Mouse (Mus musculus) heart, adult 2 months (tissue): ENCODE data around the gene Med27. TPM values are rescaled to one million over a fixed set of nuclear protein-coding genes. Genes with fewer than 3 reads are reported as not detected.
A peak's percentile ranks its signal among the peaks of the same experiment; 100 is the strongest.

Experiments used
- DNase-seq, 2 experiments: peaks; one replicate each; pipeline ENCODE4 v3.0.0; 2021
- H3K27ac ChIP-seq: fragments of 200-600 bp; 2 replicates; pipeline ENCODE4 v1.8.1; 2022
- H3K27me3 ChIP-seq: fragments of 200-500 bp; 2 replicates; pipeline ENCODE4 v1.6.1; 2012; ENCODE audit warnings: mild to moderate bottlenecking, low read length, inconsistent platforms, mixed read lengths; ENCODE audit not compliant: control insufficient read depth, insufficient read depth
- H3K36me3 ChIP-seq: fragments of 200-500 bp; 2 replicates; pipeline ENCODE4 v1.6.1; 2012; ENCODE audit warnings: low read length, inconsistent platforms; ENCODE audit not compliant: control insufficient read depth, insufficient read depth
- H3K4me1 ChIP-seq: fragments of 200-500 bp; 2 replicates; pipeline ENCODE4 v1.6.1; 2011; ENCODE audit warnings: low read length; ENCODE audit not compliant: control insufficient read depth, insufficient read depth
- H3K4me3 ChIP-seq: fragments of 200-600 bp; 2 replicates; pipeline ENCODE4 v1.8.1; 2022
- H3K79me2 ChIP-seq: fragments of 200-500 bp; replicated peaks from 2 replicates; pipeline ENCODE4 v1.6.1; 2012; ENCODE audit warnings: mild to moderate bottlenecking, inconsistent platforms, low read length, moderate library complexity, mixed read lengths; ENCODE audit not compliant: control insufficient read depth, insufficient read depth
- H3K9ac ChIP-seq: fragments of 200-500 bp; 2 replicates; pipeline ENCODE4 v1.6.1; 2012; ENCODE audit warnings: low read depth, mild to moderate bottlenecking, control low read depth, inconsistent platforms, low read length, mixed read lengths
- CTCF ChIP-seq: fragments of 200-600 bp; IDR thresholded peaks from 2 replicates; pipeline ENCODE4 v1.8.1; 2022; ENCODE audit warnings: antibody characterized with exemption, mild to moderate bottlenecking, moderate library complexity
- EP300 ChIP-seq: fragments of 200-500 bp; IDR thresholded peaks from 2 replicates; pipeline ENCODE4 v1.6.1; 2011; ENCODE audit warnings: low read depth, low read length, control low read depth; ENCODE audit not compliant: insufficient read depth
- POLR2A ChIP-seq: fragments of 200-500 bp; IDR thresholded peaks from 2 replicates; pipeline ENCODE4 v1.6.1; 2011; ENCODE audit warnings: mild to moderate bottlenecking, low read depth, low read length, control low read depth; ENCODE audit not compliant: insufficient read depth
- WGBS: fragments of 180-500 bp; shearing (Covaris S2); methylation state at CpG from one replicate; pipeline ENCODE4 v1.1.7; 2018; 5-methylcytosine and 5-hydroxymethylcytosine counted together
- intact Hi-C: fragments of 180-260 bp; cut with DNase I; formaldehyde crosslinking; loops from one replicate; pipeline ENCODE4 v1.15.1; 2025
- polyA plus RNA-seq: library from polyadenylated mRNA; depleted of rRNA; stranded (reverse); fragments of >200 nt; gene quantifications from 2 replicates; pipeline ENCODE4 v1.2.3, GENCODE M21; 2012
- total RNA-seq, 2 experiments: library from RNA; stranded (reverse); gene quantifications; 2 replicates each; pipeline ENCODE4 v1.2.3; 2021

Med27 gene
- total and polyA plus RNA-seq, 3 experiments: 15.3 to 24.0 (median 17.2) TPM

- no peak overlapping the region for H3K4me3 ChIP-seq
- H3K9ac ChIP-seq: no peak overlapping the region
- no peaks in the 10 kb centered on the region for H3K27me3 ChIP-seq
- intact Hi-C loops: no loop called here
- DNase-seq: no peak
- H3K4me1 ChIP-seq: no peaks in the 10 kb centered on the region
- no peaks in the 10 kb centered on the region for H3K36me3 ChIP-seq
- 0 out of 2 replicates have a peak, but pooled peaks cover 1% of the 10 kb centered on the region for H3K79me2 ChIP-seq
- no peak for TF ChIP-seq POLR2A
- 0 out of 2 replicates have a peak, but pooled peaks have one; percentile 15 for TF ChIP-seq CTCF
- H3K27ac ChIP-seq: no peak overlapping the region
Observed at GRCm38 (mm10) chr2:29383133-29383532, 36.5 kb downstream of the Med27 start.

GRCm38 (mm10) chr2:29385405-29385804, 38.8 kb downstream of the Med27 start:
- no peaks in the 10 kb centered on the region for H3K27me3 ChIP-seq
- peaks cover 2% of the 10 kb centered on the region; the same call in 1 of the 2 replicates for H3K4me1 ChIP-seq
- peaks cover 2% of the 10 kb centered on the region for H3K79me2 ChIP-seq
- H3K9ac ChIP-seq: no peak overlapping the region
- DNase-seq: no peak
- no peak overlapping the region for H3K4me3 ChIP-seq
- 78% methylated on average over 10 of the region's 10 CpGs for WGBS
- H3K27ac ChIP-seq: no peak overlapping the region
- no peaks in the 10 kb centered on the region for H3K36me3 ChIP-seq
- TF ChIP-seq CTCF (no peak), POLR2A (no peak), EP300 (no peak)
- intact Hi-C loops: loop anchor here (5.0 kb wide), 1 partner anchor 42 kb away; no protein-coding TSS in a partner anchor

- peaks cover 3% of the 10 kb centered on the region for H3K4me1 ChIP-seq
- H3K27me3 ChIP-seq: no peaks in the 10 kb centered on the region
- WGBS: 86% methylated on average over 2 of the region's 2 CpGs
- no peak overlapping the region for H3K27ac ChIP-seq
- DNase-seq: no peak
- no peak overlapping the region for H3K9ac ChIP-seq
- intact Hi-C loops: loop anchor here (5.0 kb wide), 1 partner anchor 40 kb away; no protein-coding TSS in a partner anchor
- H3K36me3 ChIP-seq: no peaks in the 10 kb centered on the region
- H3K4me3 ChIP-seq: no peak overlapping the region
- peaks cover 2% of the 10 kb centered on the region for H3K79me2 ChIP-seq
- TF ChIP-seq EP300 (no peak), CTCF (no peak), POLR2A (no peak)
Observed at GRCm38 (mm10) chr2:29387268-29387667, 40.6 kb downstream of the Med27 start.

- H3K79me2 ChIP-seq: peaks cover 2% of the 10 kb centered on the region
- peaks cover 5% of the 10 kb centered on the region for H3K4me1 ChIP-seq
- H3K4me3 ChIP-seq: no peak overlapping the region
- no peak overlapping the region for H3K9ac ChIP-seq
- 83% methylated on average over 7 of the region's 7 CpGs for WGBS
- no peak overlapping the region for H3K27ac ChIP-seq
- intact Hi-C loops: loop anchor here (5.0 kb wide), 1 partner anchor 38 kb away; no protein-coding TSS in a partner anchor
- no peaks in the 10 kb centered on the region for H3K27me3 ChIP-seq
- DNase-seq: no peak
- H3K36me3 ChIP-seq: no peaks in the 10 kb centered on the region
- TF ChIP-seq POLR2A: no peak
- TF ChIP-seq CTCF: no peak
- no peak for TF ChIP-seq EP300
Observed at GRCm38 (mm10) chr2:29388937-29389336, 42.3 kb downstream of the Med27 start.

GRCm38 (mm10) chr2:29391086-29391485, 44.5 kb downstream of the Med27 start:
- Histone ChIP-seq H3K27ac (no peak overlapping the region), H3K4me3 (no peak overlapping the region), H3K27me3 (no peaks in the 10 kb centered on the region), H3K4me1 (peaks cover 5% of the 10 kb centered on the region), H3K36me3 (no peaks in the 10 kb centered on the region), H3K9ac (no peak overlapping the region), H3K79me2 (peaks cover 2% of the 10 kb centered on the region)
- intact Hi-C loops: no loop called here
- WGBS: 71% methylated on average over 4 of the region's 4 CpGs
- TF ChIP-seq POLR2A: no peak
- no peak for TF ChIP-seq EP300
- no peak for TF ChIP-seq CTCF
- DNase-seq: no peak

- Histone ChIP-seq H3K27ac (no peak overlapping the region), H3K27me3 (no peaks in the 10 kb centered on the region), H3K4me3 (no peak overlapping the region), H3K4me1 (peaks cover 5% of the 10 kb centered on the region), H3K9ac (no peak overlapping the region), H3K36me3 (no peaks in the 10 kb centered on the region), H3K79me2 (peaks cover 2% of the 10 kb centered on the region)
- DNase-seq: no peak
- intact Hi-C loops: no loop called here
- TF ChIP-seq EP300 (no peak), POLR2A (no peak), CTCF (no peak)
- 78% methylated on average over 1 of the region's 1 CpGs for WGBS
Observed at GRCm38 (mm10) chr2:29391996-29392395, 45.4 kb downstream of the Med27 start.

GRCm38 (mm10) chr2:29400234-29400633, 53.6 kb downstream of the Med27 start:
- Histone ChIP-seq H3K4me1 (peaks cover 12% of the 10 kb centered on the region), H3K4me3 (no peak overlapping the region), H3K9ac (no peak overlapping the region), H3K79me2 (peaks cover 4% of the 10 kb centered on the region), H3K27ac (no peak overlapping the region), H3K27me3 (no peaks in the 10 kb centered on the region), H3K36me3 (no peaks in the 10 kb centered on the region)
- 96% methylated on average over 7 of the region's 7 CpGs for WGBS
- TF ChIP-seq CTCF: no peak
- TF ChIP-seq POLR2A: no peak
- TF ChIP-seq EP300: no peak
- intact Hi-C loops: no loop called here
- no peak for DNase-seq
